Mouse (Mus musculus) forelimb bud, embryonic 11.5 days (tissue): ENCODE results near the gene Slc9a5.

ENCODE experiments used
- DNase-seq: peaks from one replicate; pipeline ENCODE4 v3.0.0-alpha.2; 2012; ENCODE audit warnings: low read depth, low spot score

Slc9a5 gene

DNA sequence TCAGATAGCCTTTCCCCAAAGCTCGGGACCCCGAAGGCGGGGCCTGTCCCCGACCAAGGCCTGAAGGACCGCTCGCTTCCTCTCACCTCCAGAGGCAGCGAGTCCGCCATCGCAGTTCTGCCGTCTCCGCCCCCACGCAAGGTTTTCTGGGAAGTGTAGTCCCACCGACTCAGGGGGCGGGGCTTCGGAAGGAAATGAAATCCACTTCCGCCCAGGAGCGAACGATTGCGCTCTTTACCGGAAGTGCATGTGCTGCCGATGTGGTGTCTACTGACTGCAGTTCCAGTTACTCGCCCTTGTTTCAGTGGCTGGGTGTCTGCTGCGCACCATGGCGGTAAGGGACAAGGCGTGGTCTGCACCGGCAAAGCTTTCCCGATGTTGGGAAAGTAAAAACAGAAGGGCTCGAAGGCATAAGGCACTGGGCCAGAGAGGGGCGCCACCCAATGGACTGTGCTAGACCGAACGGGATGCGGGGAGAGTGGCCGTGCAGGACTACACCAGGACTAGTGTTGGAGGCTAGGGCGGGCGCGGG lies 22.4 kb upstream of the Slc9a5 start, which contains the start of the genes Lrrc29 and Tmem208:
TSS of gene Lrrc29 (minus strand) at position 138 of the 532 bp plus-strand sequence.
TSS of gene Tmem208 (plus strand) at position 214 of the 532 bp plus-strand sequence.
- peak; percentile 96 for DNase-seq

DNA sequence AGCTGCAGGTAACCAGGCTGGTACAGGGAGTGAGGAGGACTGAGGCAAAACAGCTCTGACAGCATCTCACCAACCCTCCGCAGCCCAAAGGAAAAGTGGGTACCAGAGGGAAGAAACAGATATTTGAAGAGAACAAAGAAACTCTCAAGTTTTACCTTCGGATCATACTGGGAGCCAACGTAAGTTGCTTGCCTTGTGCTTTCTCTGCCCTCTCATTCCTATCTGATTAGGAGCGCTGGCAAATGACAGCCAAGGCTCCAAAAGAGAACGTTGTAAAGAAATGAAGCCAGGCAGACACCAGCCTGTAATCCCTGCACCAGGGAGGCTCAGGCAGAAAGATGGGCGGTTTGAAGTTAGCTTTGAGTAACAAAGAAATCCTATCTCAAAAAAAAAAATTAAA lies 21.7 kb upstream of the Slc9a5 start:
- DNase-seq, result no peak

DNA sequence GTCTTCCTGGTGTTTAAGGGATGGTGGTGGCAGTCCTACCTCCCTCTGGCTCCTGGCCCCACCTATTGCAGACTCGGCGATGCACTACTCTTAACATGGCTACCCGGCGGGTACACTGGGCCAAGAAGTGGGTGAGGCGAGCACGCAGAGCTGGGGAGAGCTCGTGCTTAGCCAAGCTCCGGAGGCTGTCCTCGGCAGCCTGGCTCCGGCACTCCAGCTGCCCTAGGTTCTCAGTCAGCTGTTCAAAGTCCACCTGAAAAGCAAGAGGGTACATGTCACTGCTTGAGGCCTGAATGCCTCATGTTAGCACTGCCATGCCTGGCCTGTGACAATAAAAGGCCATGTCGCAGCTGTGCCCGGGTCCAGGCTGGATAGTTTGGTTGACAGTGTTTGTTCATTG lies 18.3 kb upstream of the Slc9a5 start:
- DNase-seq, result no peak

DNA sequence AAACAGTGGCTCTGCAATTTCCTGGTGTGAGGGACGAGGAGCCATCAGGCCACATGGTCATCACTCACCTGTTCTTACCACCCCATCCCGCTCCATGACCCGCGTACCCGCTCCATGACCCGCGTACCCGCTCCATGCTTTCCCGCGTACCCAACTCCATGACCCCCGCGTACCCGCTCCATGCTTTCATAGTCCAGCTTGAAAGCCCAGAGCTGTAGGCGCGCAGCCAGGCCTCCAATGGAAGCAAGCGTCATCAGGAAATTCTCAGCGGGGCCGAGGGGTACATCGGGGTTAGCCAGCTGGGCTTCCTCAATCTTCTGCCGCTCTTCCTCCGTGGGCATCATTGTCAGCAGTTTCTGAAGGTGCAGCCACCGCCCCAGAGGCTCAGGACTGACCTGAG lies 17.2 kb upstream of the Slc9a5 start:
- DNase-seq, result no peak

DNA sequence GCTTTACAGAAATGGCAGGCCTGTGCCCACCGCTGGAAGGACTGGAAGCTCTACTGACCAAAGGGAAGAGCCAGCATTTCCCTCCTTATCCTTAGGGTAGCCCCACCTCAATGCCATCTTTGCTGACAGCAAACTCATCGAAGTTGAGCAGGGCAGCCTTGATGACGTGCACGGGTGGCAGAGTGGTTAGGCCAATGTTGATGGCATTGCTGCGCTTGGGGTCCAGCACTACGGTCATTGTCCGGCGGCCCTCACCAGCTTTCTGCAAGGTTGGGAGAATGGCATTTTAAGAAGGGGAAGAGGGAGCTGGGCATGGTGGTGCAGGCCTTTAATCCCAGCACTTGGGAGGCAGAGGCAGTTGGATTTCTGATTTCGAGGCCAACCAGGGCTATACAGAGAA lies 16.7 kb upstream of the Slc9a5 start:
- DNase-seq, result no peak

DNA sequence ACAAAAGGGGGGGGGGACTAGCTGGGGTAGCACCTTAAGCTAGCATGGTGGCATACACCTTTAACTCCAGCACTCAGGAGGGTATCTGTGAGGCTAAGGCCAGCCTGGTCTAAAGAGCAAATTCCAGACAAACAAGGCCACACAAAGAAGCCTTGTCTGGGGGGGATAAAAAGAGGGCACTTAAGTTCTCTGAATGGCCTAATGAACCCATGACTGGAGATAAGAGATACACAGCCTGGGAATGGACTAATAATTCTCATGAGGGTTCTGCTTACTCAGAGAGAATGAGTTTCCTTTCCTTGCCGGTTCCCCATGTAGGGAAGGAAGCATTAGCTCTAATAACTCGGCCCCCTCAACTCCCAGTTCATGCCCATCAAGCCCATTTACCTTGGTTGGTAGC lies 16.1 kb upstream of the Slc9a5 start:
- no peak for DNase-seq

DNA sequence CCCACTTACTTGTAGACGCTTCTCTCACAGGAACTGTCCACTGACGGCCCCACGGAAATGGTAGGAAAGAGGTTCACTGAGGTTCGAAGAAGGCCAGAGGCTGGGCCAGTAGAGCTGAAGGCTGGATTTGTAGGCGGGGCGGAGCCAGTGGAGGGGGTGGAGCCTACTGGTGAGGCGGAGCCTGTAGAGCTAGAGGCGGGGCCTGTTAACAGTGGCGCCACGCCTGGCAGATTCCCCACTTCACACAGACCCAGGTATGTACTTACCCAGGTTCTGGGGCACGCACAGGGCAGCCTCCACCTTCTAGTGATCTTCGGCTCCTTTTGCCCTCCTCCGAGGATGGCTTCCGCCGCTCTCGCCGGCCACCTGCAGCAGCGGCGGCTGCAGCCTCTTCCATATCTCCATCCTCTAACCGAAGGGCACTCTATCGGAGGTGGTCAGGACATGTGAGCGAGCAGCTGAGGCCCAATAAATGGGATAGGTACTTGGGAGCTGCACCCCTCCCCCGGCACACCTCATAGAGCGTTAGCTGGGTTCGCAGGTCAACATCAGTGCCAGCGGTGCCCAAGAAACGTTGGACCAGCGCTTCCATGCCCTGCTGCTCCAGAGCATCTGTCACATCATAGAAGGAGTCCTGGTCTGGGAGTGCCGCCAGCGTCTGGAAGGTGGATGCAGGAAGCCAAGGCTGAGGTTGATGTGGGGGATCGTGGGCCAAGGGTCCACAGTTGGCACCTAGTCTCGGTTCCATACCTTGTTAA lies 12.1 kb upstream of the Slc9a5 start:
- no peak for DNase-seq

DNA sequence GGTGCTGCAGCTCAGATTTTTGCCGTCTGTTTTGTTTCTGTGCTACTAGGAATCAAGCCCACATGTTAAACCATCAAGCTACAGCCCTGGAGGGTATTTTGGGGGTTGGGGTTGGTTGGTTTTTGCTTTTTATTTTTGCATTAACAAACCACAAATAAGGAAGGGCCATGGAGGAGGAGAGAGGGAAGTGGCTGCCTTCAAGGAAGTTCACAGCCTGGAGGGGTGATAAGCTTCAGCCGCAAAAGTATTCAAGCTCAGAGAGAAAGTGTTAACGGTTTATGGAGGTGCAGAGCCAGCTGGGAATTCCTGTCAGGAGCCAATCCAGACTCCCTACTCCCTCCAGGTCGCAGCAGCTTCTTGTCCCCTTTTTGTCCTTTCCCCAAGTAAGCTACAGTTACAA lies 9.7 kb upstream of the Slc9a5 start:
- DNase-seq, result no peak

DNA sequence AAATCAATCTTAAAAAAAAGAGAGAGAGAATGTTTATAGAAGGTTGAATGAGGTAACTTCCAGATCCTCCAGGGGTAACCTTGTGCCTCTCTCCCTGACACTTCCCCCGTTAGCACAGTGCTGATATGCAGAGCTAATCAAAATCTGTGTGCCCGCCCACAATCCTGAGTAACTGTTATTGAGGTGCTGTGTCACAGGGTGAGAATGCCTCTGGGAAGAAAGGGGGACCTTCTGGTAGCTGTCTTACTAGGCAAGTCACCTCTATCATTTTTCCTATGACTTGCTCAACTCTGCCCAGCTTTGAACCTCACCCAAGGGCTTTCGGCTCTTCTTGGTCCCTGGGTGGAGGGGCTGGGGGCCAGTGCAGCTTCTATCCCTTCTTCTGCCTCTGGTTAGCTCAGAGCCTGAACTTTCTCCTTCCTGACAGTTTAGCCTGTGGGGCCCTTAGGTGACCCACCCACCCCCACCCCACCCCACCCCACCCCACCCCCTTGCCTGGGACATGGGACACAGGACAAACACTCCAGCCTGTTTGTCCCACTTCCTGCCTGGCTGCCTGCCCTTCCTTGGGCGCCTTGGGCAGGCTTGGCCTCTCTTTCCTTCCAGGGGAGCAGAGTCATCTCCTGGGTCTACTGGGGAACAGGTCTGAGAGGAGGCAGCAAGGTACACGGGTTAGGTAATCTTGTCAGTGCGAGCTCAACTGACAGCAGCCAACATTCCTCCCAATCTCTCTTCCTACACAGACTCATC lies 8.6 kb upstream of the Slc9a5 start:
- no peak for DNase-seq

DNA sequence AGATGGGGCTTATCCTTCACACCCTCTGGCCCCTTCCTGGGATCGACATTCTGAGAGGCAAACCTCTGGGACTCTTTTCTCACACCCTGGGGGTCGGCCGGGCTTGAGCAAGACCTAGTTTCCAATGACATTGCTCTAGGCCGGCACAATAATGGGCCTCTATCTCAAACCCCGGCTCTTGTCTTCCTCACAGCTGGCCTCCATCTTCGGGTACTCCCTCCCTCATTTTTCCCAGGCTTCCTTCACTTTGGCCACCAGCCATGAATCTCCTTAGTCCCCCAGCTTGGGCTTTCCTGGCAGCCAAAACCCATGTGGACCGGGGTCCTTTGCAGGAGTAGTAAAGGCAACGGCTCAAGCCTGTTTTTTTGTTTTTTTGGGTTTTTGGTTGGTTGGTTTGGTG lies 7.2 kb upstream of the Slc9a5 start:
- no peak for DNase-seq

DNA sequence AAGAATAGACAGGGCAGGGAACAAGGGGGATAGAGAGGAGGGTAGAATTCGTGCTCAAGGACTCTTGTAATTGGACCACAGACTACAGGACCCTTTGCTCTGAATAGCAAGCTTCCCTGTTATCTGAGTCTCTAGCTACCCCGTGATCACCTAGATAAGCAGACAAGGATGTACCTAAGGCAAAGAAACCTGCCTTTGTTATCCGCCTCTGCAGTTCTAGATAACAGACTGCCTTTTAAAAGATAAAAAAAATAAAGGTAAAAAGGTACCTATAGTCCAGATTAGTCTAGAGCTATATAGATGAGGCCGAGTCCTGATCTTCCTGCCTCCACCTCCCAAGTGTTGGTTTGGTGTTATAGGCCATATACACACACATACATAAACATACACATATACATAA lies 5.9 kb upstream of the Slc9a5 start:
- DNase-seq, result no peak

DNA sequence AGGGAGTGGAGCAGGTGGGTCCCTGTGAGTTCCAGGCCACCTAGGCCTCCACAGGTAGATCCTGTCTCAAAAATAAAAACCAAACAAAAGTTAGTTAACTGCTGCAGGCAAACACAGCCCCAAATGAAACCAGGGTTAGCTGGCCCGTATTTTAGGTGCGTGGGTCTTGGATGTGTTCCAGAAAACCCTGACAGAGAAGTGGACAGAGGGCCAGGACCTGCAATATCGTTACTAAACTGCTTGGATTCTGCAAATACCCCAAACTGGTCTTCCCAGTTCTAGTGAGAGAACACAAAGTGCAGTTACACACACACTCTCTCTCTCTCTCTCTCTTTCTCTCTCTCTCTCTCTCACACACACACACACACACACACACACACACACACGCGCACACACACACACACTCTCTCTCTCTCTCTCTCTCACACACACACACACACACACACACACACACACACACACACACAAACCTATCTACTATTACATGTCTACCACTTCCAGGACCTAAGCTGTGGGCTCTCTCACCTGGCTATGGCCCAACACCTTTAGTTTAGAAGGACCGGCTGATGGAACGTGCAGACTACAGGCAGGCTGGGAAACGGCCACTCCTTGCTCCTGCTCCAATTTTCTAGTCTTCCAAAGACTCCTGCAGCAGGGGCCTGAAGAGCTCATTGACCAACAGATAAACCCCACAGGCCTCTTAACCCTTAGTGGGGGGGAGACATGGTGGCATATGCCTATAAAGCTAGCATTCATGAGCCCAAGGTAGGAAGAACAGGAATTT lies 4.7 kb upstream of the Slc9a5 start:
- no peak for DNase-seq

DNA sequence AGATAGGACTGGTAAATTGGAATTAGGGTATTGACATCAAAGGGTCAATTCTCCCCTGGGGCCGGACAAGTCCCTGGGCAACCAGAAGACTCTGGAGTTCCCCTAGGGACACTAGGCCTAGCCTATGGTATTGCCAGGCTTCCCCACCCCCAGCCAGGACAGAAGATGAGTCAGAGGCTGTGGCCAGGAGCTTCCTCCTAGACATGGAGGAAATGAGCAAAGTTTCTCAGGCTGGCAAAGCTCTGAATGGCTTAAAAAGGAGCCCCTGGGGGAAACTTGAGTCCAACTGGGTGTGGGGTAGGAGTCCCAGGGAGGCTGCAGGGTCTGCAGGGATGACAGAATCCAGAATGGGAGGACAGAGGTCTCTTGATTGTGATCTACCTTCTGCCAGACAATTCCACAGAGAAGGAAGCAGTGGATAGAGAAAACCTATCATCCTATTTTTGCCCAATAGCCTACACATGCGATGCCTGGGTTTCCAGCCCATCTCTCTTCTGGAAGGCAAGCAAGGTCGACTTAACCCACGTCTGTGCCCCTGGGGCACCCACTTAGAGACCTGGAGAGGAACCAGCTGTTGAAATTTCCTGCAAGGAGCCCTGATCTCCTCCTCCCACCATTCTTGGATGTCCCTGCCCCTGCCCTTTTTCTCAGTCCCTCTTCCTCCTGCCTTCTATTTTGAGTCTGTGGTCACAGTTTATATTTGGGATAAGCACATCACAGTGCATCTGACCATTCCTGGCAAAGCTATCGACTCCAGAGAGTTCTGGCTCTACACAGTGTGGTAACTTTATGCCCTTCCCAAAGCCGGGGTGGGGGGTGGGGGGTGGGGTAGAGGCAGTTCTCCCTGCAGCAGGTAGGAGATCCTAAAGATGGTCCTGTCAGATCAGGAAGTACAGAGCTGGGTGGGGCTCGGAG lies 3.3 kb upstream of the Slc9a5 start:
- DNase-seq, result no peak

DNA sequence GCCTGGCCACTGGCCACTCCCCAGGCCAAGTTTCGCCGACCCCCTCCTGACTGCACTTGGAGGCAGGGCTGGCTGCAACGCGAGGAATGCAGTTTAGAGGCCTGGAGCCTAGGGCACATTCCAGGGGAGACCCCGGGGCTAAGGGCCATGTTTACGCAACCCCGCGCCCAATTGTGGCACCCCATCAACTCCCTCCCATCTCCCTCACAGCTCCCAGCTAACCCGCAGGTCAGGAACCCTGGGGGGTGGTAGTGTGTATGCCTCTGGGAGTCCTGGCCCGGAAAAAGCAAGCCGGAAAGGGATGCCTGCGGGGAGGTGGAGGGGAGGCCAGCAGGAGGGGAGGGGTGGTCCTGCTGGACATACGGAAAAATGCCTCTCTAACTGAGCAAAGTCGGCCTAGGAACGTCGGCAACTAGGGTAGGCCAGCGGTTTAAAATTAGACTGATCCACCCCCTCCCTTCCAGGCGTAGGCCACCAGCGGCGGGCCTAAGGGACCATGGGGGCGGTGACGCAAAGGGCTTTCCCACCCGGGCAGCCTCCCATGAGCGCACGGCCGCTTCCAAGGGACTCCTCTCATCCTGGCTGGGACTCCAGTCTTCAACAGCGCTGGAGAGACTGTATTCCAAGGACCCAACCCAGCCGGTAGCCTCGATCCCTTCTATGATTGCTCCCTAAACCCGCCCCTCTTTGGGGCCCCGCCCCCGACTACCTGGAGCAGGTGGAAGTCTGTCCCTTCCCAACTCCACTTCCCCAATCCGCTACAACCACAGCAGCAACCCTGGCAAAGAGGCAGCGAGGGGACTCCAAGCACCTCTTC lies 1.8 kb upstream of the Slc9a5 start:
- DNase-seq, result peak; percentile 41

DNA sequence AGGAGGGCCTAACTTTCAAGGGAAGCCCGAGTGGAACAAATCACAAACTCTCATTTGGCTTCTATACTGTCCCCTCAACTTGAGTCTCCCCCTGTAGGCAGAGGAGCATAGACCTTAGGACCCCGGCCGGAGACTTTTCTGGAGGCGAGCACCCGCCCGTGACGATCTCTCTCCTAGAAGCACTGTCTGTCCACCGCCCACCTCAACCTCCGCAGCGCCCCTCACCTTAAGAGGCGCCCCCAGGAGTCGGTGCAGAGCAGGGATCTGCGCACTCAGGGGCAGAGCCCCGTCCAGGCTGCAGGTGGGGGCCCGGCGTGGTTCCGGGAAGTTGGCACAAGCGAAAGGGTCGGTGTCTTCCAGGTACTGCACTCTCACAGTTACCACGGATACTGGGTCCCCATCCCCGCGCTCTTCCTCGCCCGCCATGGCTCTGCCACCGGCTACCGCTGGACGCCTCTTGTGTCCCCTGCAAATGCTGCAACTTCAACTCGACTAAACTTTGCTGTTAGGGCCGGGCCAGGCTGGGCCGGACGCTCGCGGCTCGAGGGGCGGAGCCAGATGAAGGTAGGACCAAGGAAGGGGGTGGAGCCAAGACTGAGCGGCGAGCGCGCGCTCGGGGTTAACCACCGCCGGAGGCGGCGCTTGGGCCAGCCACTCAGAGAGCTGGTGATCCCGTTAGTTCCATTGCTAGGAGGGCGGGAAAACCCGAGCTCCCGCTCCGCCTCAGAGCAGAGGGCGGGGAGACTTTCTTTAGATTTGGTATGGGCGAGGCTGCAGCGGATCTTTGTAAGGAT lies 1.0 kb upstream of the Slc9a5 start, which contains the start of gene Fhod1:
TSS of gene Fhod1 (minus strand) at position 526 of the 794 bp plus-strand sequence.
- peak; percentile 98 for DNase-seq

DNA sequence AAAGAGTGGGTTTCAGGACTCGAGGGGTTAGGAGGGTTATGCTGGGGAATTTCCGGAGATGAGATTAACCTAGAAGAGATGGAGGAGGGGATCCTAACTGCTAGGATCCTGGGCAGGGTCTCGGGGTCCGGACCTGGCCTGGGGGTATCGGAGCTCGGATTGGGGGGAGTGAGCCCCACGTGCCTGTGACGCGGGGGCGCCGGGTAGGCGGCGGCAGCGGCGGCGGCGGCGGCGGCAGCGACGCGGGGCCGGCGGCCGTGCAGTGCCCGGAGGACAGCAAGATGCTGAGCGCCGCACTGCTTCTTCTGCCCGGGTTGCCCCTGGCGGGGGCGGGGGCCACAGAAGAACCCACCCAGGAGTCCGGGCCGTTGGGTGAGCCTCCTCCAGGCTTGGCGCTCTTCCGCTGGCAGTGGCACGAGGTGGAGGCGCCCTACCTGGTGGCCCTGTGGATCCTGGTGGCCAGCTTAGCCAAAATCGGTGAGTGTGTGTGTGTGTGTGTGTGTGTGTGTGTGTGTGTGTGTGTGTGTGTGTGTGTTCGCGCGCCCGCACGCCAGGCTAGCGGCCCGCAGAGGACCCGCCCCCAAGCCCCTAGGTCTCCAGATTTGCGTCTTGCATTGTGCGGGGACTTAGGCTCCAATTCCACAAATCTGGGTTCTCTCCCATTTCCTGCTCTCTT lies 591 bp downstream of the Slc9a5 start:
- DNase-seq, result peak; percentile 51

DNA sequence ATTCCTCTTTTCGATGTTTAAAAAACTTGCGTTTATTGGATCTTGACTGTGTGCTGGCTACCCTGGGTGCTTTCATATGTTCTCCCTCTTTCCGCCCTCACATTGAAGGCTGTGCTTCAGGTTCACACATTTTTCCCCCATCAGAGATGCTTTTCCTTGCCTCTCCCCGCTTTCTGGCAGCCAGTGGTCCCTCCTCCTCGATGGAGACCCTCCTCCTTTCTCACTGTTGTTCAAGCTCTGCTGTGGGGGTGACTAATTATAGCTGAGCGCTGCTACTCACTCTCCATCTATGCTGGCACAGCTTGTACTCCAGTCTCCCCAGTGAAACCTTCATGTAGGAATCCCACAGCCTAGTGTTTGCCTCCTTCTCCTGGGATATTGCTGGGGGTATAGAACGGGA lies 1.5 kb downstream of the Slc9a5 start:
- DNase-seq, result no peak

DNA sequence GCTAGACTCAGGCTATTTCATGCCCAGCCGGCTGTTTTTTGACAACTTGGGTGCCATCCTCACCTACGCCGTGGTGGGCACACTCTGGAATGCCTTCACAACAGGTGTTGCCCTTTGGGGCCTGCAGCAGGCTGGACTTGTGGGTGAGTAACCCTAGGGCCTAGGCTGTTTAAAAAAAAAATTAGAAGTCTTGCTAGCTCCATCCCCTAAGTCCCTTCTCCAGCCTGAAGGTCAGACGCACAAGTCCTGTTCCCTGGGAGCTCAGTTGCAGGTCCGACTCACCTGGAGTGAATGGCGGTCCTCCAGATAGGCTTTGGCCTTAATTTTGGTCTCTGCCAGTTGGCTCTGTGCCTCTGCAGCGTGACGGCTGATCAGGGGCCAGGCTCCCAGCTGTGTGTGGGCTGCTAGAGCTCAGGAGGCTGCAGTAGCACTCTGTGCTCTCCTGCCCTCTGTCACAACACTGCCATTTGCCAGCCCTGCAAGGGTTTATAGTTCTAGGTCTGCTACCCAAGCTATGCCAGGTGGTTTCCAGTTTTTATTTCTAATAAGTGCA lies 5.0 kb downstream of the Slc9a5 start:
- DNase-seq, result no peak
